Mouse (Mus musculus) right cerebral cortex, adult 2 months (tissue): ENCODE results near the gene Tlr9.
A peak's percentile ranks its signal among the peaks of the same experiment; 100 is the strongest.

Source experiments
- DNase-seq, 2 experiments: peaks; one replicate each; pipeline ENCODE4 v3.0.0; 2021 to 2022; ENCODE audit warnings: low spot score in 2 of 2

Tlr9 gene

GRCm38 (mm10) chr9:106203990-106204851 lies 18.2 kb upstream of the Tlr9 start:
- DNase-seq, result no peak

GRCm38 (mm10) chr9:106205713-106206290 lies 16.6 kb upstream of the Tlr9 start:
- DNase-seq, result no peak

- DNase-seq, result no peak
Measured at GRCm38 (mm10) chr9:106206515-106206914, 15.9 kb upstream of the Tlr9 start.

GRCm38 (mm10) chr9:106208181-106208580 lies 14.2 kb upstream of the Tlr9 start:
- no peak for DNase-seq

GRCm38 (mm10) chr9:106209954-106210353 lies 12.4 kb upstream of the Tlr9 start:
- no peak for DNase-seq

- no peak for DNase-seq
Measured at GRCm38 (mm10) chr9:106210853-106211609, 11.4 kb upstream of the Tlr9 start.

GRCm38 (mm10) chr9:106211680-106212593 lies 10.5 kb upstream of the Tlr9 start:
- peak; percentile 82 to 83 for DNase-seq

GRCm38 (mm10) chr9:106212594-106212981 lies 9.8 kb upstream of the Tlr9 start:
- no peak for DNase-seq

GRCm38 (mm10) chr9:106215341-106216125 lies 6.9 kb upstream of the Tlr9 start:
- no peak for DNase-seq

- DNase-seq, result no peak
Measured at GRCm38 (mm10) chr9:106216971-106217370, 5.4 kb upstream of the Tlr9 start.

- DNase-seq, result no peak
Measured at GRCm38 (mm10) chr9:106220894-106221523, 1.4 kb upstream of the Tlr9 start.

- DNase-seq, result no peak
Measured at GRCm38 (mm10) chr9:106222994-106223393, 596 bp downstream of the Tlr9 start.

GRCm38 (mm10) chr9:106225469-106226150 lies 3.2 kb downstream of the Tlr9 start:
- no peak for DNase-seq

- DNase-seq, result peak; percentile 44 to 67
Measured at GRCm38 (mm10) chr9:106226151-106226682, 3.8 kb downstream of the Tlr9 start.

- DNase-seq, result no peak
Measured at GRCm38 (mm10) chr9:106227790-106228429, 5.5 kb downstream of the Tlr9 start.

- DNase-seq, result no peak
Measured at GRCm38 (mm10) chr9:106230051-106230733, 7.8 kb downstream of the Tlr9 start.

- no peak for DNase-seq
Measured at GRCm38 (mm10) chr9:106230734-106231106, 8.3 kb downstream of the Tlr9 start.

GRCm38 (mm10) chr9:106231220-106231619 lies 8.8 kb downstream of the Tlr9 start:
- no peak for DNase-seq
